Mouse (Mus musculus) spleen, adult 2 months (tissue): ENCODE measurements around the gene Golph3l.

Experiments used
- CTCF ChIP-seq: fragments of 200-500 bp; IDR thresholded peaks from 2 replicates; pipeline ENCODE4 v1.5.1; 2011; ENCODE audit warnings: mild to moderate bottlenecking, inconsistent platforms; ENCODE audit not compliant: insufficient read depth, insufficient read length, insufficient replicate concordance; ENCODE audit errors: extremely low read depth
- POLR2A ChIP-seq: fragments of 200-500 bp; IDR thresholded peaks from 2 replicates; pipeline ENCODE4 v1.6.1; 2011; ENCODE audit warnings: low read depth, low read length, inconsistent platforms

DNA sequence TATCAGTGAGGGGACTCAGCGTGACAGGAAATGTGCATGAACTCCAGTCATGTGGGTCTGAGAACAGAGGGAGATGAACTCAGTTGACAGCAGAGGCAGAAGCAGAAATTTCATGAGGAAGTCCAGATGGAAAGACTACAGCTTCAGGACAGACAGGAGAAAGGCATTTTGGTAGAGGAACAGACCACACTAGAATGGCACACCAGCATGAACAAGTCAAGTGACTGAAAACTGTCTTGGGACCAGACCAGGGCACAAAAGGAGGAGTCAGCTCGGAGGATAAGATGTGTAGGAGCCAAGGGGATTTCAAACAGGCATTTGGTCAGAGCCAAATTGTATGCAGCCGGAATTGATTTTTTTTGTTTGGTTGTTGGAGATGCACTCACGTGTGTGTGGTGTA lies 46.9 kb downstream of the Golph3l start:
- TF ChIP-seq CTCF: no peak
- TF ChIP-seq POLR2A: no peak
